Mouse (Mus musculus) adrenal gland, adult 8-10 months (tissue): ENCODE measurements at regions not wholly inside any gene's neighbourhood (a gene's known extent, or its start where the extent isn't known, plus 50 kb on each side); places are given as distances from the start of the nearest gene placed in this dataset.

Experiments used
- DNase-seq: peaks from one replicate; pipeline ENCODE4 v3.0.0; 2022

GRCm38 (mm10) chr4:125200762-125201161 lies 73.1 kb upstream of the Zc3h12a start:
- no peak for DNase-seq

DNA sequence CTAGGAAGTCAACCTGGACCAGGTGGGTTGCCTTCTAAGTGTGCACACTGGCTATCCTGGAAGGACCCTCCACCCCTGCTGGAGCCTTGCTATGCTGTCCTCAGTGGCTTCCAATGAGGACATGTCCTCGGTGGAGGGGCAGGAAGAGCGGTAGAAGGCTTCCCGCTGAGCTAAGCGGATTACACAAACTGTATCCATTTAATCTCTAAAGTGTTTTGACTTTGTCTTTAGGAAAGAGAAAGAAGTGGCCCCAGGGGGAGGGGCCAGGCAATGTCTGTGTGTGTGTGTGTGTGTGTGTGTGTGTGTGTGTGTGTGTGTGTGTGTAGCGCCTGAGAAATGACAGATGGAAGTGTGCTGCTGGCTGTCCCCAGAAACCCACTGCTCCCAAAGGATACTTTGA lies 71.6 kb upstream of the Zc3h12a start:
- DNase-seq = no peak

GRCm38 (mm10) chr4:125195901-125196435 lies 68.3 kb upstream of the Zc3h12a start:
- no peak for DNase-seq

DNA sequence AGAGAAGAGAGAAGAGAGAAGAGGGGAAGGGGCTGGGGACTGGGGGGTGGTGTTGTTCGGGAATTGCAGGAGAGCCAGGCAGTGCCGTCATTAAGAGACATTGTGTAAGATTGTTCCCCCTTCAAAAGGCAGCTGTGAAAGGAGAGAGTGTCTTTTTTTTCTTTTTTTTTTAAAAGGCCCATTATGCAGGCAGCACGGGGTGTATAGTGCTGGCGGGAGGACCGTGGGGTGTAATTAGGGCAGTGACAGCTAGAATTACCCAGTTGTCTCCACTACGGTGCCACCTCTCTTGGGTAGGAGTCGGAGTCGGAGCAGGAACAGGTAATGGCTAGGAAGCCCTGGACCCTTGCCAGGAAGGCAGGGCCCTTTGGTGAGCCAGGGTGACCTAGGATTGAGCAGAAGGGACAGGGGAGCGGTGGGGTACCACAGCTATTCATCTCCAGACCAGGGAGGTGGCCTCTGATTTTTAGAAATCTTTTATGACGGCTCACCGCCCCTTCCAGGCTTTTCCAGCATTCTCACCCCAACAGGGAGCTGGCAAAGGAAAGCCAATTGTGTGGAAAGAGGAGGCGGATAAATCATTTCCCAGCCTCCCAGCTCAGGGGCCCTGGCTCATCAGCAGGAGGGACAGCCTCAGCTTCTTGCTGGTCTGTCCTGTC lies 67.2 kb upstream of the Zc3h12a start:
- DNase-seq = no peak

DNA sequence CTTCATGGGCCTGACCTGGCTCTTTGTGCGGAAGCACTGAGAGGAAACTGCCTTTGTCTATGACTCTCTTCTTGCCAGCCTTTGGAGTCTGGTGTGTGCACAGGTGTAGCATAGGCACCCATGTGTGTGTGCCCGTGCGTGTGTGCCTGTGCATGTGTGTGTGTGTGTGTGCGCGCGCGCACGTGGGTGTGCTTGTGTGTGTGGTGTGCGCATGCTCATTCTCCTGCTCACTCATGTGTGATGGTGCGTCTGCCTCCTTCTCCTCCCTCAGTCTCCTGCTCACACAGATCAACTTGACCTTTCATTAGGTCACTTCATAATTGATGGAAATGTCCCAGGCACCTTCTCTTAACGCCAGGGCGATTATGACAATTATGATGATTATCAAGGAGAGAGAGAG lies 66.7 kb upstream of the Zc3h12a start:
- DNase-seq = no peak

DNA sequence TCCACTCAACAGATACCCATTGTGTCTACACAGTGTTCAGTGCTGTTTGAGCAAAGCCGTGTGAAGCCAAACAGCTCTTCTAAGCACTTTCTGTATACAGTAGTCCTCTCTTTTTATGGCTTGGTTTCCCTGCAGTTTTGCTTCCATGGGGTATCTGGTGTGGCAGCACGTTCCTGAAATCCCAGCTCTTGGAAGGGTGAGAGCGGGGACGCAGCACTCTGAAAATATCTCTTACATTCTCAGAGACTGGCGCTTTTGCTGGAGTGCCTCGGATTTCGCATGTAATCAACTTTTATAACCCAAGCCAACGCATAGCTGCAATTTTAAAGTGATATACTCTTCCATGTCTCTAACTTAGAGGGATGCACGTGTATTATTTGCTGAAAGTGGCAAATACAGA lies 64.0 kb upstream of the Zc3h12a start:
- DNase-seq = no peak

- no peak for DNase-seq
These were observed 63.4 kb upstream of the Zc3h12a start for GRCm38 (mm10) chr4:125191010-125191409.

GRCm38 (mm10) chr4:125189971-125190370 lies 62.3 kb upstream of the Zc3h12a start:
- DNase-seq = no peak

DNA sequence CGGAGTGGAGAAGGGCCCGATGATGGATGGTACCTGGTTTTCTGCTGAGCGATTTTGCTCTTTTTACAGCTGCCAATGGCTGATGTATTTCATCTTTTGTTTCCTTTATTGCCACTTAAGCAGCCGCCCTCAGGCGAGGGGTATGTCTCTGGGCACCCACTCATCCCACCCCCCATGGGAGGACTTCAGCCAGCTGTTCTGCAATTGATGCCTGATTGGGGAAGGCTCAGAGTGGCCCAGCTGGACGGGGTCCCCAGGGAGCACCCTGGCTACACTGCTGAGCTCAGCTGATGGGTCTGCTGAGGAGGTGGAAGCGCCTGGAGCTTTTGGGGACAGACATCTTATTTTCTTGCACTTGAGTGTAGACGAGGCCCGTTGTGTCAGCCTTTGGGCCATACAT lies 58.6 kb upstream of the Zc3h12a start:
- no peak for DNase-seq

GRCm38 (mm10) chr4:125185076-125185475 lies 57.4 kb upstream of the Zc3h12a start:
- no peak for DNase-seq

DNA sequence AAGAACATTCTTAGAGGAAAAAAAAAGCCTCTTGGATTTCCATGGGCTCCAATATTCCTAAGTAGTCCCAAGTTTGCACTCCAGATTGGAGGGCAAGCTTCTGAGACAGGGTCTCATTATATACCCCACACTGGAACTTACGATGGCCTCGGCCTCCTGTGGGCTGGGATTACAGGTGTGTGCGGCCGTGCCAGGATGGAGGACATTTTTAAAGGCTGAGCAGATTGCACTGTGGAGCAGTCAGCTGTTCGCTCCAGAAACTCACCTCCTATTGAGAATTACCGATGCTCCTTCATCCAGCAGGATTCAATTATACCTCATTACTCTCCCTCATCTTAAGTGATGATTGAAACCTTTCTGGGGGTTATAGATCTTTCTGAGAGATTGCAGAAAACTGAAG lies 53.3 kb upstream of the Zc3h12a start:
- no peak for DNase-seq

DNA sequence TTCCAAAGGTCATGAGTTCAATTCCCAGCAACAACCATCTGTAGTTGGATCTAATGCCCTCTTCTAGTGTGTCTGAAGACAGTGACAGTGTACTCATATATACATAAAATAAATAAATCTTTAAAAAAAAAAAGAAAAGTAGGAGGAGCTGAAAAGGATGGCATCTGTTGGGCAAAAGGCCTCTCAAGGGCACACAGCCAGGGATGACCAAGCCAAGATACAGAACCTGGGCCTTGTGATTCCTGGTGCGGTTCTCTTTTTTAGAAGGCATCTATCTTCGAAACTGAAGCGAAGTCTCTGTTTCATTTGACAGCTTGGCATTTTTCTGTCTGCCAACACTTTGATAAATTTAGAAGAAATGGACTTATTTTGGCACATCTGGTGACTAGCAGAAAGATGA lies 50.9 kb upstream of the Zc3h12a start:
- no peak for DNase-seq

GRCm38 (mm10) chr4:125177666-125178065 lies 50.0 kb upstream of the Zc3h12a start:
- DNase-seq = no peak
